Mouse (Mus musculus): ENCODE data around the gene Zfp983. TPM values are rescaled to one million over a fixed set of nuclear protein-coding genes. Genes with fewer than 3 reads are reported as not detected.

Zfp983 gene
- total RNA-seq, 2 experiments from 2014 or later, result 2.1 to 2.7 TPM

Other genes starting within 250 kb of the Zfp983 start
- 4.7 and 7.8 TPM in 2 replicates for gene Zfp54, start 227.4 kb upstream of the Zfp983 start, total RNA-seq (2014; fragmentation: Nextera tagmentation)
- 7.5 and 10.7 TPM in 2 replicates for gene Zfp54, start 227.4 kb upstream of the Zfp983 start, total RNA-seq (2017)
- gene Zfp51, start 200.2 kb upstream of the Zfp983 start, total RNA-seq (2014; fragmentation: Nextera tagmentation), result 5.7 and 14.4 TPM in 2 replicates
- 10.9 and 12.5 TPM in 2 replicates for gene Zfp51, start 200.2 kb upstream of the Zfp983 start, total RNA-seq (2017)
- gene Zfp53, start 161.6 kb upstream of the Zfp983 start, total RNA-seq (2014; fragmentation: Nextera tagmentation), result 10.9 and 14.4 TPM in 2 replicates
- 10.4 and 15.8 TPM in 2 replicates for gene Zfp53, start 161.6 kb upstream of the Zfp983 start, total RNA-seq (2017)
- 24.9 and 25.0 TPM in 2 replicates for gene Zfp52, start 115.1 kb upstream of the Zfp983 start, total RNA-seq (2014; fragmentation: Nextera tagmentation)
- gene Zfp52, start 115.1 kb upstream of the Zfp983 start, total RNA-seq (2017), result 33.6 and 46.7 TPM in 2 replicates
- 2.7 and 4.0 TPM in 2 replicates for gene Zfp948, start 83.6 kb upstream of the Zfp983 start, total RNA-seq (2014; fragmentation: Nextera tagmentation)
- gene Zfp948, start 83.6 kb upstream of the Zfp983 start, total RNA-seq (2017), result 1.9 and 3.6 TPM in 2 replicates
- not detected in 2 replicates for gene Gm10226, start 41.2 kb downstream of the Zfp983 start, total RNA-seq (2014; fragmentation: Nextera tagmentation)
- gene Gm10226, start 41.2 kb downstream of the Zfp983 start, total RNA-seq (2017), result 16.5 and 36.7 TPM in 2 replicates
- 5.5 and 7.0 TPM in 2 replicates for gene Zfp760, start 57.1 kb downstream of the Zfp983 start, total RNA-seq (2014; fragmentation: Nextera tagmentation)
- gene Zfp760, start 57.1 kb downstream of the Zfp983 start, total RNA-seq (2017), result 5.4 and 6.7 TPM in 2 replicates
- 2.3 and 5.6 TPM in 2 replicates for gene Zfp229, start 80.2 kb downstream of the Zfp983 start, total RNA-seq (2014; fragmentation: Nextera tagmentation)
- 5.2 and 5.6 TPM in 2 replicates for gene Zfp229, start 80.2 kb downstream of the Zfp983 start, total RNA-seq (2017)
- 3.0 and 5.5 TPM in 2 replicates for gene Zfp820, start 195.1 kb downstream of the Zfp983 start, total RNA-seq (2014; fragmentation: Nextera tagmentation)
- gene Zfp820, start 195.1 kb downstream of the Zfp983 start, total RNA-seq (2017), result 2.6 and 5.2 TPM in 2 replicates